Mouse (Mus musculus) spleen, postnatal 4 days (tissue): ENCODE results near the gene Gm49393.
"Not testable (repeated sequence)": the region's sequence is repeated elsewhere in the genome, so short reads cannot be mapped to it uniquely, and the experiment has no call there.

Experiments
- DNase-seq, 2 experiments: peaks; one replicate each; pipeline ENCODE4 v3.0.0; 2022; ENCODE audit warnings: low spot score in 2 of 2

Gm49393 gene

GRCm38 (mm10) chr13:60935490-60935889 is at the start of gene Gm49393:
Gene Gm49393, minus strand, starts transcription at chr13:60935590.
- not testable (repeated sequence) for DNase-seq

- not testable (repeated sequence) for DNase-seq
Measured at GRCm38 (mm10) chr13:60972319-60972718, 36.9 kb upstream of the Gm49393 start.

DNA sequence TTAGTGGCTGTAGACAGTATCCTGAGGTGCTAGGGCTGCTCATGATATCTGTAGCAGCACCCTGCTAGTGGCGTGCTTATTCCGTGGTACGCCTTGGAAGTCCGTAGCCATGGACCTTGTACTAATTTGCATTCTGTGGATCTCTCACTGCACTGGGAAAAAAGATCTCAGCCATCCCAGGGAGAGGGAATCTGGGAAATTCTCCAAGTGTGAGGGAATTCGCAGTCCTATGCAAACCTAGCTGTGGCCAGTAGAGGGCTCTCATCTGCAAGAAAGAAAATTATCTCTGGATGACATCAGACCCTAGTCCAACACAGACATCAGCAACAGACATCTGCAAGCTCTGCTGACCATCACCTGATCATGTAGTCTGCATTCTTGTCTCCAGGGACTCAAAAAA is 28.6 kb upstream of the Gm49393 start:
- not testable (repeated sequence) for DNase-seq

- no peak for DNase-seq
Measured at GRCm38 (mm10) chr13:60961706-60962105, 26.3 kb upstream of the Gm49393 start.

GRCm38 (mm10) chr13:60941884-60942283 is 6.5 kb upstream of the Gm49393 start, which contains the start of gene Tpbpa:
Gene Tpbpa, minus strand, starts transcription at chr13:60941984.
- not testable (repeated sequence) for DNase-seq

DNA sequence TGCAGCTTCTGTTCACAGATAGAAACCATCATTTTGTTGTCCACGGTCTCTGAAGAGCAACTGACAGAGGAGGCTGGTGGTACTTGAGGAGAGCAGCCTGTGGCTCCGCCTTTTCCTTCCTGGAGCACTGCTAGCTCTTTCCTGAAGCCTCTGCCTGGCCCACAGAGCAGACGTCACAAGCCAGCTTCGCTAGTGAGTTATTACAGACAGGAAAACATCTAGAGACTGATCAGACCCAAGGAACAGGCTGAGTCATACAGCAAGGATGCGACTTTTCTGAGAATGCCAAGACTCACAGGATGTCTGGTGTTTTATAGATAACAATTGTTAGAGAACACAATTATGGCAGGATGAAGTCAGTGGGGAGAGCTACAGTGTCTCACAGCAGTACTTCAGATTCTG is 1.1 kb upstream of the Gm49393 start, which contains the start of the genes Gm49391 and Ctla2a:
Gene Gm49391, minus strand, starts transcription at position 72 of the 402 bp plus-strand sequence.
Gene Ctla2a, minus strand, starts transcription at position 126 of the 402 bp plus-strand sequence.
- no peak for DNase-seq

- not testable (repeated sequence) for DNase-seq
Measured at GRCm38 (mm10) chr13:60904780-60905179, 30.6 kb downstream of the Gm49393 start, which contains the start of gene Tpbpb. Gene Tpbpb, minus strand, starts transcription at chr13:60904880.

DNA sequence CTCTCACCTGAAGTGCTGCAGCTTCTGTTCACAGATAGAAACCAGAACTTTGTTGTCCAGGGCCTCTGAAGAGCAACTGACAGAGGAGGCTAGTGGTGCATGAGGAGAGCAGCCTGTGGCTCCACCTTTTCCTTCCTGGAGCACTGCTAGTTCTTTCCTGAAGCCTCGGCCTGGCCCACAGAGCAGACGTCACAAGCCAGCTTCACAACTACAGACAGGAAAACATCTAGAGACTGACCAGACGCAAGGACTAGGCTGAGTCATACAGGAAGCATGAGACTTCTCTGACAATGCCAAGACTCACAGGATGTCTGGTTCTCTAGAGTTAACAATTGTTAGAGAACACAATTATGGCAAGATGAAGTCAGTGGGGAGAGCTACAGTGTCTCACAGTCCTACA is 38.1 kb downstream of the Gm49393 start, which contains the start of gene Ctla2b:
Gene Ctla2b, minus strand, starts transcription at position 120 of the 400 bp plus-strand sequence.
- no peak for DNase-seq

GRCm38 (mm10) chr13:60896794-60897193 is 38.6 kb downstream of the Gm49393 start, which contains the start of gene Gm49392:
Gene Gm49392, minus strand, starts transcription at chr13:60896894.
- not testable (repeated sequence) for DNase-seq

- no peak for DNase-seq
Measured at GRCm38 (mm10) chr13:60895406-60896160, 39.8 kb downstream of the Gm49393 start.

DNA sequence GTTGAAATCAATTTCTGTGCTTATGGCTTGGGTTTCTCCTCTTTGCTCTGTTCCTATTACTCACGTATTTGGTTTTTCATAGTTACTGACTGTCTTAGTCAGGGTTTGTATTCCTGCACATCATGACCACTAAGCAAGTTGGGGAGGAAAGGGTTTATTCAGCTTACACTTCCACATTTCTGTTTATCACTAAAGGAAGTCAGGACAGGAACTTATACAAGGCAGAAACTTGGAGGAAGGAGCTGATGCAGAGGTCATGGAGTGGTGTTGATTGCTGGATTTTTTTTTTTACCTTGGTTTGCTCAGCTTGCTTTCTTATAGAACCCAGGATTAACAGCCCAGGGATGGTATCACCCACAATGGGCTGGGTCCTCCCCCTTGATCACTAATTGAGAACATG is 43.1 kb downstream of the Gm49393 start:
- no peak for DNase-seq

GRCm38 (mm10) chr13:60864281-60864680 is 71.1 kb downstream of the Gm49393 start, which contains the start of gene 4930486L24Rik:
Gene 4930486L24Rik, minus strand, starts transcription at chr13:60864475.
- no peak for DNase-seq

DNA sequence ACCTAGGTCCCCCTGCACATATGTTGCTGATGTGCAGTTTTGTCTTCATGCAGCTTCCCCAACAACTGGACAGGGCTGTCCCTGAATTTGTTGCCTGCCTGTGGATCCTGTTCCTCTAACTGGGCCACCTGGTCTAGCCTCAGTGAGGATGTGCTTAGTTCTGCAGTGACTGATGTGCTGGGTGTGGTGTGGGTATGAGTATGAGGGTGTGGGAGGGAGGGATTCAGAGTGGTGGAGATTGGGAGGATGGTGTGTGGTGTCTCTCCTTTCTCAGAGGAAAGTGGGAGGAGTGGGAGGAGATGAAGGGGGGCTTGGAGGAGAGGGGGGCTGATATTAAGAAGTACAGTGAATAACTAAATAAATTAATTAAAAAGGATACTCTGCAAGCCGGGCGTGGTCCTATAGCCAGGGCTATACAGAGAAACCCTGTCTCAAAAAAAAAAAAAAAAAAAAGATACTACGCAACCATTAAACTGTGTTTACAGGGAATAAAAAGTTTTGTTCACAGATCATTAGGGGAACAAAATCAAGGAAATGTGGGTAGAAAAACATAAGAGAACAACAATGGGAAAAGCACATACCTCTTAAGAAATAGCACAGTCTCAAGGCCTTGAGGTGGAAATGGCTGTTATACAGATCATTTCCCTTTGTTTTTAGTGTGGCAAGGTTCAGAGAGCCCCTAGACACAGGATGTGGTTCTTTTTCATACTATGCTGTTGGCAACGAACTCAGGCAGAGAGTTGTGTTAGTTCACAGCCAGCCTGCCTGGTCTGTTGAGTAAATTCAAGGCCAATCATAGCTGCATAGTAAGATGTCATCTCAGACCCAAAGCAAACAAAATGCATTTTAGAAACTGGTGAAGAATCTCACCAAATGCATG is 86.9 kb downstream of the Gm49393 start:
- no peak for DNase-seq

DNA sequence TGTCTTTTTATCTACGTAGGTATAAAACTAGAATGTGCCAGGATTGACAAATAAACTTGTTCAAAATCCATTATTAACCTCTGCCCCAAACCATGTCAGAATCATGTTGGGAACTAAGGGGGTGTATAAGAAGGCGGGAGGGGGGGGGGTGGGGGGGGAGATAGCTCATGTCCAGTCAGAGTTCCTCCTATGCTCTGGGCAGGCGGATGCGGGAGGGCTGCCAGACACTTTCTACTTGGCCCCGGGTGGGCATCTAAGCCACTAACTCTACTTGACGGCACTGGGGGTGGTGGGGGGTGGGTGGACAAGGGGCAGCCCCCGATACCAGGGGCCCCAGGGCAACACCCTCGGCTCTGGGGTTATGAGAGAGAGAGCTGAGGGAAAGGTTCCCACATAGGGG is 92.2 kb downstream of the Gm49393 start:
- no peak for DNase-seq

DNA sequence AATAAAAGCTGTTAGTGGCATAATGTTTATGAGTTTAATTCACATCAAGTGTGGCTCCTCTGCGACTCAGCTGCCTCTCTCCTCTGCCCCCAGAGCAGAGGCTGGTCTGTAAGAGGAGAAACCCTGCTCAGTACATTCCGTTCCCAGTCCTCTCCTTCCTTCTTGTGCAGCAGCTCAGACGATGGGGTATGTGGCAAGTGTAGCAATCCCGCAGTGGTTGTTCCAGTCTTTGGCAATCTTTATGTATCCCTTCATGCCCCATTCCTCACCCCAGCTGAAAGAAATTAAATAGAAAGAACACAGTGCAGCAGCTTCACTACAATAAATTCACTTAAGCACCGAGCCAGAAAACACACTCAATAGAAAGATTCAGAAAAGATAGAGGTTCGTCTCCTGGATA is 92.7 kb downstream of the Gm49393 start:
- DNase-seq, result no peak

- DNase-seq, result no peak
Measured at GRCm38 (mm10) chr13:60839353-60839902, 96.0 kb downstream of the Gm49393 start.

GRCm38 (mm10) chr13:60826052-60826451 is 109.3 kb downstream of the Gm49393 start:
- no peak for DNase-seq

DNA sequence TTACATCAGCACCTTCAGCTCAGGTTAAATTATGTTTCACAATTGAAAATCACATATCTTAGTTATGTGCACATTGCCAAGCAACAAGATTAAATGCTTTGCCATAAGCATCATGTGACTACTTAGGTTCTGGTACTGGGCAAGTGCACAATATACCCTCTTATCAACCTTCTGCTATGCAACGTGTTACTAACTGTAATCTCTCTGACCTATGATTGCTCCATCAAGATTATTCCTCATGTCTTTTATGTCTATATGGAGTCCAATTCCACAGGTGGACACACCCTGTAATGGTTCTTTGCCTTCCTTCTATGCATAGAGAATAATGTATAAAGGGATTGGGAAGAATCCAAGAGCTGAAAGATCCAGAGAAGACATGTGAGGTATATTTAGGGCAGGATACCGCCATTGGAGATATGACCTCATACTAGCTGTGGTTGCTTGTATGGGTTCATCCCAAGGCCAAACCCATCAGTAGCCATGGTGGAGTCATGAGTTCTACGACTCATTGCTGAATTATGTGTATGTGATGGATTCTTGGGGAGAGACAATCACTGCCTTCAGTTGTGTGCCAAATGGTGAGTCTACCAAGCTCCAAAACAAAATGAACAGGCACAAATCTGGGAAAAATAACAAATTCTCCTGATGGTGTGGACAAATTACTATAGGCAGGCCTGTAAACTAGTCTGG is 114.8 kb downstream of the Gm49393 start:
- no peak for DNase-seq

GRCm38 (mm10) chr13:60819469-60819868 is 115.9 kb downstream of the Gm49393 start:
- DNase-seq, result no peak

GRCm38 (mm10) chr13:60813722-60814121 is 121.7 kb downstream of the Gm49393 start:
- DNase-seq, result no peak

DNA sequence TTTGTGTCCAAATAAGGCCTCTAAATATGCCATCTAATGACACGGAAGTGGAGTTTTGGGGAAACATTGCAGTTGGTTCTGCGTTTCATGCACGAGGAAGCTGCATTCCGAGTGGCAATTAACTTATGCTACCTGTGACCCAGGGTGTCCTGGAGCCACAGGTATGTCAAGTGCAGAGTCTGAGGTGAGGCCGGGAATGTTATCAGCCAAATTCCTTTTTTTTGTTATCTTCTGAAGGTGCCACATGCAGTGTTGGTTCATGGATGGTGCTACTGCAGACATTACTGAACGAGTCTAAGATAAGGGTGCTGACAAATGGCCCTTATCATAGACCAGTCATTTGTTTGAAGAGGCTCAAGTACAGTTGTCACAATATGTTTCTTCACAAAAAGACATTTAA is 122.6 kb downstream of the Gm49393 start:
- no peak for DNase-seq
